Mouse (Mus musculus): ENCODE measurements at regions not wholly inside any gene's neighbourhood (a gene's known extent, or its start where the extent isn't known, plus 50 kb on each side); places are given as distances from the start of the nearest gene placed in this dataset.

DNA sequence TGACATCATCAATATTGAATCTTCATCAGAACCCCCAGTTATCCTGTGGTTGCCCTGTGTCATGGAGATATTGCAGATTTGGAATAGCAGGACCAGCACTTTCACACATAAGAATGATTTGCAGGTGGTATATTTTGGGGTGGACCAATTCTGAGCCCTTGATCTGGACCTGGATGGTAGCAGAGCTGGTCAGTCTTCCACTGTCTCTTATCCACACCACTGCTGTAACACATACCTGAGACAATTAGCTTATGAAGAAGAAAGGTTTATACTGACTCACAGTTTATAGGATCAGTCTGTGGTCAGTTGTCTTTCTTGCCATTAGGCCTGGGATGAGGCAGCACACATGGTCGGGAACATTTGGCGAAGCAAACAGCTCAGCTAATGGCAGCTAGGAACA lies 55.1 kb upstream of the Ltbp1 start:
- H3K4me3 ChIP-seq (replicated peaks): no peak overlapping the region
- 92% methylated on average over 2 of the region's 2 CpGs for WGBS

DNA sequence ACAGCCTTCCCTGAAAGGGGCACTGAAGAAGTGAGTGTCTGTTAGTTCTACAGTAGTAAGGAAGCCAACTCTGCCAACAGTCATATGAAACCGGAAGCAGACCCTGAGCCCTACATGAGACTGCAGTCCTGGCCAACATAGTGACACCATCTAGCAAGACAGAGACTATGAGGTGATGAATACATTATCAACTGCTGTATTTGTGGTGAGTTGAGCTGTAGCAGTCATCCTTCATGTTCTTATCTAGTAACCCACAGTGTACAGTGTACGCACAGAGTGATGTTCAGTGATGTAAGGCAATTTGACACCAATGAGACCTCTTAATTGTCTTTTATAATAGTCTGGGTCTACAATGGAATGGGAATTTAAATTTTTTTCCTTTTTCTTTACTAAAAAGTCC lies 50.4 kb upstream of the Ltbp1 start:
- Histone ChIP-seq H3K27ac (no peak overlapping the region), H3K4me3 (replicated peaks) (no peak overlapping the region), H3K4me2 (no peak overlapping the region), H3K9me3 (replicated peaks) (no peaks in the 10 kb centered on the region), H3K36me3 (no peaks in the 10 kb centered on the region), H3K4me1 (no peaks in the 10 kb centered on the region), H3K27me3 (no peaks in the 10 kb centered on the region), H3K9ac (no peak overlapping the region)
- WGBS: 90% methylated on average over 2 of the region's 2 CpGs
- ATAC-seq (replicated peaks; ENCODE audit: low FRiP score): no peak

More for the DNA sequence above, 55.1 kb upstream of the Ltbp1 start:
- no peak for ATAC-seq (replicated peaks; ENCODE audit: low FRiP score)
- no peaks in the 10 kb centered on the region for H3K36me3 ChIP-seq
- H3K27ac ChIP-seq: no peak overlapping the region
- H3K27me3 ChIP-seq: no peaks in the 10 kb centered on the region
- no peaks in the 10 kb centered on the region for H3K4me1 ChIP-seq
- H3K9me3 ChIP-seq (replicated peaks): no peaks in the 10 kb centered on the region
- no peak overlapping the region for H3K4me2 ChIP-seq
- H3K9ac ChIP-seq: no peak overlapping the region

Measured in kidney, embryonic 15.5 days (tissue).